Mouse (Mus musculus) embryonic fibroblast, embryonic 13.5 days (primary cell): ENCODE data around the gene Gm1043.

Experiments
- CTCF ChIP-seq: IDR thresholded peaks from 2 replicates; pipeline ENCODE4 v1.5.1; 2011; ENCODE audit warnings: mild to moderate bottlenecking, control low read depth, low read length, moderate library complexity, borderline replicate concordance; ENCODE audit not compliant: insufficient read depth
- POLR2A ChIP-seq: IDR thresholded peaks from 2 replicates; pipeline ENCODE4 v1.6.1; 2011; ENCODE audit warnings: low read depth, mild to moderate bottlenecking, control low read depth, low read length, moderate library complexity

- TF ChIP-seq CTCF = no peak
- no peak for TF ChIP-seq POLR2A
Measured at GRCm38 (mm10) chr5:37141745-37142144, 56.6 kb downstream of the Gm1043 start.
